Mouse (Mus musculus) gastrocnemius, postnatal 25 days (tissue): ENCODE measurements around the gene Dcdc2b. TPM values are rescaled to one million over a fixed set of nuclear protein-coding genes. Genes with fewer than 3 reads are reported as not detected.

Source experiments
- DNase-seq: peaks from one replicate; pipeline ENCODE4 v3.0.0; 2022
- total RNA-seq, 2 experiments: library from RNA; stranded (reverse); gene quantifications; 1 replicate in 1 of 2; 2 replicates in 1 of 2; pipeline ENCODE4 v1.2.3; 2021

Gene Dcdc2b
- total RNA-seq, 2 experiments from 2014 or later, result 0.77 to 1.2 TPM

- peak; percentile 69 for DNase-seq
These were observed 7.3 kb upstream of the Dcdc2b start for GRCm38 (mm10) chr4:129621283-129621841.

GRCm38 (mm10) chr4:129620419-129621282, 6.6 kb upstream of the Dcdc2b start:
- no peak for DNase-seq

GRCm38 (mm10) chr4:129618786-129619691, 5.0 kb upstream of the Dcdc2b start, which contains the start of gene Iqcc:
TSS of gene Iqcc (minus strand) at chr4:129619099.
- DNase-seq, result peak; percentile 96

- DNase-seq, result no peak
These were observed 4.0 kb upstream of the Dcdc2b start for GRCm38 (mm10) chr4:129618031-129618430.

GRCm38 (mm10) chr4:129617121-129617641, 3.1 kb upstream of the Dcdc2b start:
- no peak for DNase-seq

- DNase-seq, result no peak
These were observed 2.6 kb upstream of the Dcdc2b start for GRCm38 (mm10) chr4:129616631-129617030.

GRCm38 (mm10) chr4:129615801-129616290, 1.8 kb upstream of the Dcdc2b start:
- DNase-seq, result no peak

- DNase-seq, result no peak
These were observed 3.6 kb downstream of the Dcdc2b start for GRCm38 (mm10) chr4:129610472-129610871.

- no peak for DNase-seq
These were observed 4.0 kb downstream of the Dcdc2b start for GRCm38 (mm10) chr4:129610026-129610425.

GRCm38 (mm10) chr4:129609139-129609631, 4.9 kb downstream of the Dcdc2b start:
- DNase-seq, result no peak

GRCm38 (mm10) chr4:129608426-129609025, 5.5 kb downstream of the Dcdc2b start:
- DNase-seq, result peak; percentile 60

- peak; percentile 84 for DNase-seq
These were observed 13.6 kb downstream of the Dcdc2b start, which contains the start of the genes Eif3i and Tmem234 for GRCm38 (mm10) chr4:129600233-129601158. TSS of gene Eif3i (minus strand) at chr4:129600648. TSS of gene Tmem234 (plus strand) at chr4:129600668.

GRCm38 (mm10) chr4:129588865-129589264, 25.2 kb downstream of the Dcdc2b start:
- DNase-seq, result no peak

GRCm38 (mm10) chr4:129586943-129587342, 27.1 kb downstream of the Dcdc2b start:
- DNase-seq, result no peak

- no peak for DNase-seq
These were observed 28.3 kb downstream of the Dcdc2b start for GRCm38 (mm10) chr4:129585773-129586172.

- peak; percentile 75 for DNase-seq
These were observed 29.0 kb downstream of the Dcdc2b start for GRCm38 (mm10) chr4:129584884-129585608.

GRCm38 (mm10) chr4:129584370-129584769, 29.7 kb downstream of the Dcdc2b start:
- DNase-seq, result no peak

GRCm38 (mm10) chr4:129582251-129582650, 31.8 kb downstream of the Dcdc2b start:
- no peak for DNase-seq

- DNase-seq, result no peak
These were observed 33.7 kb downstream of the Dcdc2b start for GRCm38 (mm10) chr4:129580347-129580746.
